Mouse (Mus musculus) retina, embryonic 14.5 days (tissue): Measurements from ENCODE around the gene Atp6v0b.

Experiments used
- DNase-seq: peaks from one replicate; pipeline ENCODE4 v3.0.0-alpha.2; 2015; ENCODE audit warnings: low spot score

Gene Atp6v0b

DNA sequence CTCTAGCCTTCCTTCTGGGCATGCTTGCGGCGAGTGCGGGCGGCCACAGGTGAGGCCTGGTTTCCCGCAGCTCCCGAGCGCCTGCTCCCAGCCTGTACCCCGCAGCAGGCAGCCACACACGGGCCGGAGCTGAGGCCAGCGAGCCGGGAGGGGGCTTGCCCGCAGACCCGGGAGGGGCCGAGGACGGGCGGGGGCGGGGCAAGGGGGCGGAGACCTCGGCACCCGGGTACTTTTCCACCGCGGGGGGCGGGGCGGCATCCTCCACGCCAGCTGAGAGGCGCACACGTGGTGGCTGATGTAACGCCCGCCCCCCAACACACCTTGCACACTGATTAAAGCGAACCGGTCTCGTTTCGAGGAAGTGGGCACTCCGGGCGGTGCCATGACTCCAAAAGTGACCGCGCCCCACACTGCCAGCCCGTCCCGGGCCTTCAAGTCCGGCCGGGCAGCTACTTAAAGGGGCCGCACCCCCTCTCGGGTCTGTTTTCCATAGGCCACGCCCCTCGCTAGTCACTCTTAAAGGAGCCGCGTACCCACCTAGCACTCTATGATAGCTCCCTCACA, 50.8 kb downstream of the Atp6v0b start:
- DNase-seq: peak; percentile 87

DNA sequence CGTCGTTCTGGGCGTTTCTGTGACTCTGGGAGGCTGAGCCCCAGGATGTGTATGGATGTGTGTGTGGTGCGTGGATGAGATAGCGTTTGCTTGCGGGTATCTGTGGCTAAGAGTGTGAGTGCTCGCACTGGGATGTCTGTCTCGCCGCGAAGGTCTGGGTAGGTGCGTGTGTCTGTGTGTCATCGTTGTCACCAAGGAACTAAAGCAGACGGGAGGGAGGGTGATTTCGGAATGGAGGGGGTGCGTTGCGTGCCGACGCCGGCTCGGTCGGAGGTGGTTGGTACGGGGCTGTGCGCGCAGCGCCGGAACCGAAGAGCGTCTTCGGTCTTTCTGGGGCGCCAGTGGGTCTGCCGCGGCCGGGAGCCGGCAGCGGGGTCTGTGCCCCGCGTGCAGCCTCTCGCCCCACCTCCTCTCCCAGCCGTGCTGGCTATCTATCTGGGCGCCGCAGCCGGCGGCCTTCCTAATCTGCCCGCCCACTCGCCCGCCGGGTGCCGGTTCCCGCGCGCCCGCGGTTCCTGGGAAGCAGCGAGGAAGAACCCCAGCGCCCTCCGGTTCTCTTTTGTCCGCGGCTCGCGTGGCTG, 51.5 kb downstream of the Atp6v0b start:
- DNase-seq: peak; percentile 55

DNA sequence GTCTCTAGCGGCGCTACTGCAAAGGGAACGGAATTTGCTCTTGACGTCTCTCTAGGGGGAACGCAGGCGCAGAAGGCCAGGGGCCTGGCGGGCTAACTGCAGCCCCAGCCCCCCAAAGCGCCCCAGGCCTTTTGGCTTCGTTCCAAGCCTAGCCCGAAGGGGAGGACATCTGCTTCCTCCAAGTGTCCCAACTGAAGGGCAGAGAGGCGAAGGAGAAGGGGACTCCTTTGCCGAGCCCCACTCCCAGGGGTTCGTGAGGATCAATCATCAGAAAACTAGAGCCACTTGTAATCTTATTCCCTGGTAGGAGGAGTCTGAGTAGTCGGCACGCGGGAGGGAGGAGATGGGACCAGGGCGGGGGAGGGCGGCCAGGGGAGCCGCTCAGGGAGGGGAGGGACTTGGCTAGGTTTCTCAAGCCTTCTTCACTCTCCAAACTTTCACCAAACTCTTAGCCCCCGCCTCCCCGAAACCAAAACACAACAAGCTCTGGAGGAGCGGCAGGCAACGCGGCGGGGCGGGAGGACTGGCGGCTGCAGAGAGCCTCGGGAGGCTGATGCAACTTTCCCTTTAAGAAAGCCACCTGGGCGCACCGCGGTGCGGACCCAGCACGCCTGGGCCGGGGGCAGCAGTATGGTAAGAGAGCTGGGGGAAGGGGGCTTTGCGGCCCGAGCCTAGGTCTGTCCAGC, 52.1 kb downstream of the Atp6v0b start:
- DNase-seq: peak; percentile 66

GRCm38 (mm10) chr4:117834457-117834844, 52.7 kb downstream of the Atp6v0b start, which contains the start of gene Slc6a9:
TSS of gene Slc6a9 (plus strand) at chr4:117834506.
- no peak for DNase-seq
